Mouse (Mus musculus) kidney, postnatal 0 days (tissue): Measurements from ENCODE around the gene Wdr61. TPM values are rescaled to one million over a fixed set of nuclear protein-coding genes. Genes with fewer than 3 reads are reported as not detected.

Experiments used
- ATAC-seq: fragments of 200-750 bp; cut with Nextera tagmentation; replicated peaks from 2 replicates; pipeline ENCODE4 v1.8.0; 2017; ENCODE audit warnings: low read depth, moderate number of reproducible peaks, moderate TSS enrichment, moderate library complexity; ENCODE audit not compliant: low FRiP score
- DNase-seq: peaks from one replicate; pipeline ENCODE4 v3.0.0-alpha.2; 2016; ENCODE audit warnings: low spot score
- H3K27ac ChIP-seq: fragments of 300-500 bp; sonication (generic); 2 replicates; pipeline ENCODE4 v1.5.1; 2014; ENCODE audit warnings: mild to moderate bottlenecking
- H3K27me3 ChIP-seq: fragments of 300-500 bp; sonication (generic); 2 replicates; pipeline ENCODE4 v1.6.1; 2014; ENCODE audit warnings: low read length, mixed read lengths; ENCODE audit not compliant: insufficient read depth
- H3K36me3 ChIP-seq: fragments of 300-500 bp; sonication (generic); 2 replicates; pipeline ENCODE4 v1.6.1; 2014; ENCODE audit warnings: low read length, mixed read lengths; ENCODE audit not compliant: insufficient read depth
- H3K4me1 ChIP-seq: fragments of 300-500 bp; sonication (generic); replicated peaks from 2 replicates; pipeline ENCODE4 v1.6.1; 2014; ENCODE audit warnings: antibody characterized with exemption, low read length, mixed read lengths; ENCODE audit not compliant: insufficient read depth
- H3K4me2 ChIP-seq: fragments of 300-500 bp; sonication (generic); 2 replicates; pipeline ENCODE4 v1.6.1; 2014; ENCODE audit warnings: mild to moderate bottlenecking, low read length, moderate library complexity, mixed read lengths
- H3K4me3 ChIP-seq: fragments of 300-500 bp; sonication (generic); replicated peaks from 2 replicates; pipeline ENCODE4 v1.5.1; 2014; ENCODE audit warnings: low read depth, low read length
- H3K9ac ChIP-seq: fragments of 300-500 bp; sonication (generic); 2 replicates; pipeline ENCODE4 v1.6.1; 2014; ENCODE audit warnings: low read depth, low read length
- H3K9me3 ChIP-seq: fragments of 300-500 bp; sonication (generic); replicated peaks from 2 replicates; pipeline ENCODE4 v1.6.1; 2016; ENCODE audit warnings: low read length, inconsistent platforms, mixed read lengths
- CTCF ChIP-seq: IDR thresholded peaks from 2 replicates; pipeline ENCODE4 v1.5.1; 2016; ENCODE audit warnings: antibody characterized with exemption, low read depth, mild to moderate bottlenecking, moderate library complexity
- WGBS: fragments of 180-500 bp; shearing (Covaris S2); extraction: QIAGEN DNeasy Blood & Tissue Kit; methylation state at CpG from one replicate; pipeline ENCODE4 v1.1.7; 2014; 5-methylcytosine and 5-hydroxymethylcytosine counted together
- polyA plus RNA-seq: library from polyadenylated mRNA; unstranded; fragments of >200 nt; fragmentation: Nextera tagmentation; extraction: Ambion mirVana; gene quantifications from 2 replicates; pipeline ENCODE4 v1.2.1, GENCODE M21; 2015

The Wdr61 gene
- polyA plus RNA-seq, 1 experiment from 2014 or later, result 166 TPM

GRCm38 (mm10) chr9:54734639-54735252 is 427 bp upstream of the Wdr61 start:
- H3K4me2 ChIP-seq, result peak overlapping the region; percentile 53
- H3K9me3 ChIP-seq, result no peaks in the 10 kb centered on the region
- DNase-seq, result no peak
- no peak overlapping the region for H3K9ac ChIP-seq
- 19% methylated on average over 11 of the region's 11 CpGs for whole genome bisulfite sequencing
- H3K27me3 ChIP-seq, result no peaks in the 10 kb centered on the region
- TF ChIP-seq CTCF, result no peak
- peak overlapping the region; percentile 60 for H3K4me3 ChIP-seq
- ATAC-seq, result no peak
- no peaks in the 10 kb centered on the region for H3K36me3 ChIP-seq
- H3K27ac ChIP-seq, result no peak overlapping the region
- no peaks in the 10 kb centered on the region; the same call in 1 of the 2 replicates for H3K4me1 ChIP-seq

- TF ChIP-seq CTCF, result peak; percentile 77
- Histone ChIP-seq H3K27ac (no peak overlapping the region), H3K36me3 (peaks cover 15% of the 10 kb centered on the region), H3K4me2 (no peak overlapping the region), H3K9ac (no peak overlapping the region), H3K9me3 (no peaks in the 10 kb centered on the region), H3K27me3 (no peaks in the 10 kb centered on the region), H3K4me3 (no peak overlapping the region), H3K4me1 (no peaks in the 10 kb centered on the region; the same call in 1 of the 2 replicates)
- no peak for ATAC-seq
- 93% methylated on average over 2 of the region's 2 CpGs for WGBS
- DNase-seq, result peak; percentile 80
These were observed 2.2 kb downstream of the Wdr61 start for GRCm38 (mm10) chr9:54732122-54732521.

GRCm38 (mm10) chr9:54726315-54726714 is 8.0 kb downstream of the Wdr61 start:
- no peak for TF ChIP-seq CTCF
- no peak for DNase-seq
- Histone ChIP-seq H3K9ac (no peak overlapping the region), H3K4me1 (no peaks in the 10 kb centered on the region), H3K36me3 (peaks cover 40% of the 10 kb centered on the region), H3K27me3 (no peaks in the 10 kb centered on the region), H3K27ac (no peak overlapping the region), H3K9me3 (no peaks in the 10 kb centered on the region), H3K4me3 (no peak overlapping the region), H3K4me2 (no peak overlapping the region)
- ATAC-seq, result no peak
- 84% methylated on average over 5 of the region's 5 CpGs for WGBS

GRCm38 (mm10) chr9:54722596-54722995 is 11.7 kb downstream of the Wdr61 start:
- peaks cover 48% of the 10 kb centered on the region for H3K36me3 ChIP-seq
- WGBS, result 73% methylated on average over 4 of the region's 4 CpGs
- TF ChIP-seq CTCF, result no peak

GRCm38 (mm10) chr9:54722156-54722555 is 12.2 kb downstream of the Wdr61 start:
- H3K4me2 ChIP-seq, result no peak overlapping the region

More at GRCm38 (mm10) chr9:54722596-54722995, 11.7 kb downstream of the Wdr61 start:
- no peak for DNase-seq
- H3K4me1 ChIP-seq, result no peaks in the 10 kb centered on the region
- no peak overlapping the region for H3K27ac ChIP-seq
- H3K27me3 ChIP-seq, result no peaks in the 10 kb centered on the region
- no peaks in the 10 kb centered on the region for H3K9me3 ChIP-seq
- no peak for ATAC-seq
- no peak overlapping the region for H3K4me2 ChIP-seq
- no peak overlapping the region for H3K4me3 ChIP-seq
- H3K9ac ChIP-seq, result no peak overlapping the region

GRCm38 (mm10) chr9:54717527-54717926 is 16.8 kb downstream of the Wdr61 start:
- H3K27ac ChIP-seq, result no peak overlapping the region
- TF ChIP-seq CTCF, result no peak
- H3K4me1 ChIP-seq, result no peaks in the 10 kb centered on the region
- no peak overlapping the region for H3K4me2 ChIP-seq
- no peaks in the 10 kb centered on the region for H3K27me3 ChIP-seq
- peaks cover 55% of the 10 kb centered on the region for H3K36me3 ChIP-seq
- no peak for DNase-seq
- no peak overlapping the region for H3K9ac ChIP-seq
- H3K4me3 ChIP-seq, result no peak overlapping the region
- WGBS, result 80% methylated on average over 3 of the region's 3 CpGs
- no peaks in the 10 kb centered on the region for H3K9me3 ChIP-seq
- no peak for ATAC-seq

More at GRCm38 (mm10) chr9:54722156-54722555, 12.2 kb downstream of the Wdr61 start:
- no peak overlapping the region for H3K9ac ChIP-seq
- no peaks in the 10 kb centered on the region for H3K27me3 ChIP-seq
- no peak overlapping the region for H3K4me3 ChIP-seq
- 66% methylated on average over 7 of the region's 7 CpGs for WGBS
- TF ChIP-seq CTCF, result no peak
- no peak overlapping the region for H3K27ac ChIP-seq
- no peaks in the 10 kb centered on the region for H3K4me1 ChIP-seq
- no peaks in the 10 kb centered on the region for H3K9me3 ChIP-seq
- ATAC-seq (no peak), DNase-seq (no peak)
- H3K36me3 ChIP-seq, result peaks cover 46% of the 10 kb centered on the region

- Histone ChIP-seq H3K9me3 (no peaks in the 10 kb centered on the region), H3K27me3 (no peaks in the 10 kb centered on the region), H3K4me1 (no peaks in the 10 kb centered on the region), H3K36me3 (peaks cover 63% of the 10 kb centered on the region), H3K4me3 (no peak overlapping the region), H3K27ac (no peak overlapping the region), H3K4me2 (no peak overlapping the region), H3K9ac (no peak overlapping the region)
- DNase-seq (no peak), ATAC-seq (no peak)
- 84% methylated on average over 3 of the region's 3 CpGs for WGBS
- no peak for TF ChIP-seq CTCF
These were observed 18.5 kb downstream of the Wdr61 start for GRCm38 (mm10) chr9:54715776-54716175.
